Mouse (Mus musculus): Measurements from ENCODE around the gene Atp6ap1. TPM values are rescaled to one million over a fixed set of nuclear protein-coding genes. Genes with fewer than 3 reads are reported as not detected.

Atp6ap1 gene
- polyA plus RNA-seq, 1 experiment from 2014 or later = 62.6 TPM

GRCm38 (mm10) chrX:74277916-74278315 lies 19.0 kb upstream of the Atp6ap1 start:
- WGBS (ENCODE audit: insufficient replicate concordance) = 62% methylated on average over 8 of the region's 8 CpGs
- TF ChIP-seq CTCF (IDR thresholded peaks at IDR 0.05; ENCODE audit: low read depth) (no peak), EP300 (IDR thresholded peaks at IDR 0.05; ENCODE audit: low read depth) (no peak)
- Histone ChIP-seq H3K9me3 (ENCODE audit: low read length) (no peaks in the 10 kb centered on the region), H3K4me1 (ENCODE audit: insufficient read depth) (no peaks in the 10 kb centered on the region), H3K4me2 (ENCODE audit: low read depth, low read length) (no peak overlapping the region), H3K27me3 (ENCODE audit: insufficient read depth, low read length) (no peaks in the 10 kb centered on the region), H3K27ac (ENCODE audit: low read depth) (no peak overlapping the region), H3K4me3 (ENCODE audit: low read depth, low read length) (no peak overlapping the region), H3K9ac (replicated peaks) (no peak overlapping the region), H3K36me3 (replicated peaks; ENCODE audit: insufficient read depth, low read length) (no peaks in the 10 kb centered on the region)
- DNase-seq = no peak
- no peak for ATAC-seq

GRCm38 (mm10) chrX:74281041-74281731 lies 15.7 kb upstream of the Atp6ap1 start:
- peak overlapping the region; percentile 91 for H3K27ac ChIP-seq (ENCODE audit: low read depth)
- no peaks in the 10 kb centered on the region for H3K36me3 ChIP-seq (replicated peaks; ENCODE audit: insufficient read depth, low read length)
- no peak for DNase-seq
- H3K9me3 ChIP-seq (ENCODE audit: low read length) = no peaks in the 10 kb centered on the region
- 7% methylated on average over 14 of the region's 14 CpGs for WGBS (ENCODE audit: insufficient replicate concordance)
- no peak for ATAC-seq
- peak overlapping the region; percentile 66 for H3K9ac ChIP-seq (replicated peaks)
- TF ChIP-seq CTCF (IDR thresholded peaks at IDR 0.05; ENCODE audit: low read depth) (no peak), EP300 (IDR thresholded peaks at IDR 0.05; ENCODE audit: low read depth) (no peak)
- H3K4me3 ChIP-seq (ENCODE audit: low read depth, low read length) = peak overlapping the region; percentile 62
- H3K4me2 ChIP-seq (ENCODE audit: low read depth, low read length) = peak overlapping the region; percentile 76
- no peaks in the 10 kb centered on the region for H3K27me3 ChIP-seq (ENCODE audit: insufficient read depth, low read length)
- peaks cover 8% of the 10 kb centered on the region; the same call in 1 of the 2 replicates for H3K4me1 ChIP-seq (ENCODE audit: insufficient read depth)

- TF ChIP-seq EP300 (IDR thresholded peaks at IDR 0.05; ENCODE audit: low read depth) (no peak), CTCF (IDR thresholded peaks at IDR 0.05; ENCODE audit: low read depth) (0 out of 2 replicates have a peak, but pooled peaks have one; percentile 13)
- H3K36me3 ChIP-seq (replicated peaks; ENCODE audit: insufficient read depth, low read length) = no peaks in the 10 kb centered on the region
- peaks cover 8% of the 10 kb centered on the region; the same call in 1 of the 2 replicates for H3K4me1 ChIP-seq (ENCODE audit: insufficient read depth)
- H3K9me3 ChIP-seq (ENCODE audit: low read length) = no peaks in the 10 kb centered on the region
- WGBS (ENCODE audit: insufficient replicate concordance) = 16% methylated on average over 16 of the region's 16 CpGs
- H3K9ac ChIP-seq (replicated peaks) = peak within 1 kb of the TSS; percentile 66
- no peaks in the 10 kb centered on the region for H3K27me3 ChIP-seq (ENCODE audit: insufficient read depth, low read length)
- peak within 1 kb of the TSS; percentile 76 for H3K4me2 ChIP-seq (ENCODE audit: low read depth, low read length)
- peak within 1 kb of the TSS; percentile 62 for H3K4me3 ChIP-seq (ENCODE audit: low read depth, low read length)
- DNase-seq = peak; percentile 84
- H3K27ac ChIP-seq (ENCODE audit: low read depth) = peak within 1 kb of the TSS; percentile 91
- ATAC-seq = peak; percentile 87
Measured at GRCm38 (mm10) chrX:74281732-74282394, 15.0 kb upstream of the Atp6ap1 start, which contains the start of the genes Taz and Dnase1l1. TSS of gene Taz (plus strand) at chrX:74281912. TSS of gene Dnase1l1 (minus strand) at chrX:74282337.

GRCm38 (mm10) chrX:74282395-74283091 lies 14.4 kb upstream of the Atp6ap1 start:
- Histone ChIP-seq H3K27me3 (ENCODE audit: insufficient read depth, low read length) (no peaks in the 10 kb centered on the region), H3K27ac (ENCODE audit: low read depth) (peak overlapping the region; percentile 91), H3K4me2 (ENCODE audit: low read depth, low read length) (peak overlapping the region; percentile 76), H3K36me3 (replicated peaks; ENCODE audit: insufficient read depth, low read length) (no peaks in the 10 kb centered on the region), H3K9me3 (ENCODE audit: low read length) (no peaks in the 10 kb centered on the region), H3K4me1 (ENCODE audit: insufficient read depth) (peaks cover 8% of the 10 kb centered on the region; the same call in 1 of the 2 replicates), H3K4me3 (ENCODE audit: low read depth, low read length) (peak overlapping the region; percentile 62), H3K9ac (replicated peaks) (peak overlapping the region; percentile 66)
- no peak for TF ChIP-seq CTCF (IDR thresholded peaks at IDR 0.05; ENCODE audit: low read depth)
- no peak for TF ChIP-seq EP300 (IDR thresholded peaks at IDR 0.05; ENCODE audit: low read depth)
- WGBS (ENCODE audit: insufficient replicate concordance) = 17% methylated on average over 39 of the region's 39 CpGs
- DNase-seq (peak; percentile 87), ATAC-seq (peak; percentile 78)

GRCm38 (mm10) chrX:74283092-74283437 lies 13.8 kb upstream of the Atp6ap1 start:
- Histone ChIP-seq H3K36me3 (replicated peaks; ENCODE audit: insufficient read depth, low read length) (no peaks in the 10 kb centered on the region), H3K27ac (ENCODE audit: low read depth) (peak overlapping the region; percentile 91), H3K9ac (replicated peaks) (peak overlapping the region; percentile 66), H3K4me2 (ENCODE audit: low read depth, low read length) (peak overlapping the region; percentile 76), H3K4me3 (ENCODE audit: low read depth, low read length) (peak overlapping the region; percentile 62), H3K9me3 (ENCODE audit: low read length) (no peaks in the 10 kb centered on the region), H3K27me3 (ENCODE audit: insufficient read depth, low read length) (no peaks in the 10 kb centered on the region), H3K4me1 (ENCODE audit: insufficient read depth) (peaks cover 8% of the 10 kb centered on the region; the same call in 1 of the 2 replicates)
- 21% methylated on average over 5 of the region's 5 CpGs for WGBS (ENCODE audit: insufficient replicate concordance)
- peak; percentile 3; the same call in 1 of the 2 replicates for ATAC-seq
- no peak for DNase-seq
- no peak for TF ChIP-seq CTCF (IDR thresholded peaks at IDR 0.05; ENCODE audit: low read depth)
- TF ChIP-seq EP300 (IDR thresholded peaks at IDR 0.05; ENCODE audit: low read depth) = no peak

GRCm38 (mm10) chrX:74293431-74293830 lies 3.5 kb upstream of the Atp6ap1 start:
- Histone ChIP-seq H3K4me2 (ENCODE audit: low read depth, low read length) (no peak overlapping the region), H3K9me3 (ENCODE audit: low read length) (no peaks in the 10 kb centered on the region), H3K9ac (replicated peaks) (no peak overlapping the region), H3K36me3 (replicated peaks; ENCODE audit: insufficient read depth, low read length) (0 out of 2 replicates have a peak, but pooled peaks cover 5% of the 10 kb centered on the region), H3K27me3 (ENCODE audit: insufficient read depth, low read length) (no peaks in the 10 kb centered on the region), H3K27ac (ENCODE audit: low read depth) (no peak overlapping the region), H3K4me3 (ENCODE audit: low read depth, low read length) (no peak overlapping the region), H3K4me1 (ENCODE audit: insufficient read depth) (0 out of 2 replicates have a peak, but pooled peaks cover 3% of the 10 kb centered on the region)
- DNase-seq (no peak), ATAC-seq (no peak)
- TF ChIP-seq CTCF (IDR thresholded peaks at IDR 0.05; ENCODE audit: low read depth) (no peak), EP300 (IDR thresholded peaks at IDR 0.05; ENCODE audit: low read depth) (no peak)
- 58% methylated on average over 4 of the region's 4 CpGs for WGBS (ENCODE audit: insufficient replicate concordance)
